Mouse (Mus musculus) right cerebral cortex, postnatal 14 days (tissue): Measurements from ENCODE around the gene Acer2.
"Not testable (repeated sequence)": the region's sequence is repeated elsewhere in the genome, so short reads cannot be mapped to it uniquely, and the experiment has no call there.

ENCODE experiments used
- DNase-seq: peaks from one replicate; pipeline ENCODE4 v3.0.0; 2022

The Acer2 gene

GRCm38 (mm10) chr4:86874146-86874847, at the start of gene Acer2:
Gene Acer2 (plus strand): TSS chr4:86874396.
- peak; percentile 76 for DNase-seq

GRCm38 (mm10) chr4:86825143-86825542, 49.1 kb upstream of the Acer2 start:
- DNase-seq, result no peak

DNA sequence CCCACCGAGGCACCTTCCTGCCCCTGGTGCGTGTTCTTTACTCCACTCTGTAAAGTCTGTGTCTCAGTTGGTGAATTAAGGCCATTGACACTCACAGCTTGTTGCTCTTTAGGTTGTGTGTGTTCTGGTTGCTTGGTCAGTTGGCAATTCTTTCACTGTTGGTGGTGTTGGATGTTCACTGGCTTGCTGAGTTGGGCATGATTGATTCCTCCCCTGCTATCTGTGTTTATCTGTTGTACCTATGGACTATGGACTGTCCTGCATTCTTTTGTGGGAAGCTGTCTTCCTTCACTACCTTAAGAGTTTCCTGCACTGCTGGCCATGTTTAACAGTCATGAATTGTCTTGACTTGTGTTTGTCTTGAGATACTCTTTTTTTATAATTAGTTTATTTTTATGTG, 42.3 kb upstream of the Acer2 start:
- no peak for DNase-seq

DNA sequence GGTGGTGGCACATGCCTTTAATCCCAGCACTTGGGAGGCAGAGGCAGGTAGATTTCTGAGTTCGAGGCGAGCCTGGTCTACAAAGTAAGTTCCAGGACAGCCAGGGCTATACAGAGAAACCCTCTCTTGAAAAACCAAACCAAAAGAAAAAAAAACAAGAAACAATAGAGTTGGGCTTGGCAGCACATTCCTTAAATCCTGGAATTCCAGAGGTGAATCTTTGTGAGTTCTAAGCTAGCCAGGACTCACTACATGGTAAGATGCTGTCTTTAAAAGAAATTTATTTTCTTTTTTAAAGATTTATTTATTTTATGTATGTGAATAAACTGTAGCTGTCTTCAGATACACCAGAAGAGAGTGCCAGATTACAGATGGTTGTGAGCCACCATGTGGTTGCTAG, 33.1 kb upstream of the Acer2 start:
- DNase-seq, result not testable (repeated sequence)

GRCm38 (mm10) chr4:86845384-86845783, 28.8 kb upstream of the Acer2 start:
- DNase-seq, result no peak

- no peak for DNase-seq
These were observed 26.9 kb upstream of the Acer2 start for GRCm38 (mm10) chr4:86847246-86847645.

DNA sequence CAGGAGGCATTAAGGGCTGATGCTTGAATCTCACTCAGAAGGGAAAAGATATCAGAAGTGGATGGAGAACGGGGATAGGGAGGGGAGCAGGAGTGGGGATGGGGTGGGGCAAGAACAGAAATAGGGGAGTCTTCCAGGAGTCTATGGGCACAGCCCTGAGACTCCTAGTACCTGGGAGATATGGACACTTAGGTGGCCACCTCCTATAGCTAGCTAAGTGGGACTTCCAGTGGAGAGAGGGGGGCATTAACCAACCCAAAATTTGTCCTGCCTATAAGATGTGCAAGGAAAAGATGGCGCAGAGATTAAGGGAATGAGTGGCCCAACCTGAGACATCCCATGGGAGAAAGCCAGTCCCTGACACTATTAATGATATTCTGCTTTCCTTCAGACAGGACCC, 22.9 kb upstream of the Acer2 start:
- DNase-seq, result no peak

DNA sequence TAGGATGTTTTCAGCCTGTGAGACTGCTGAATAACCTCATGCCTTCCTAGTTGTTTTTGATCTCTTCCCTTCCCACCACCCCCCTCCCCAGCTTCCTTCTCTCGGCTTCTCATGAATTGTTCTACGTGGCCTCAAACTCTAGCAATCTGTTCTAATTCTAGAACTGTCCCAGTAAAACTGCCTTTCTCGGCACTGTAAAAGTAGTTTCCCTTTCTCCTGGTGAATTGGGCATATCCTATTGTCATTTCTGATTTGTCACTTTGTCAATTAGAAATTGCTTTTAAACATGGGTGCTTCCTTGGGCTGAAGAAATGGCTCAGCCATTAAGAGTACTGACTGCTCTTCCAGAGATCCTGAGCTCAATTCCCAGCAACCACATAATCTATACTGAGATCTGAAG, 22.2 kb upstream of the Acer2 start:
- DNase-seq, result no peak

DNA sequence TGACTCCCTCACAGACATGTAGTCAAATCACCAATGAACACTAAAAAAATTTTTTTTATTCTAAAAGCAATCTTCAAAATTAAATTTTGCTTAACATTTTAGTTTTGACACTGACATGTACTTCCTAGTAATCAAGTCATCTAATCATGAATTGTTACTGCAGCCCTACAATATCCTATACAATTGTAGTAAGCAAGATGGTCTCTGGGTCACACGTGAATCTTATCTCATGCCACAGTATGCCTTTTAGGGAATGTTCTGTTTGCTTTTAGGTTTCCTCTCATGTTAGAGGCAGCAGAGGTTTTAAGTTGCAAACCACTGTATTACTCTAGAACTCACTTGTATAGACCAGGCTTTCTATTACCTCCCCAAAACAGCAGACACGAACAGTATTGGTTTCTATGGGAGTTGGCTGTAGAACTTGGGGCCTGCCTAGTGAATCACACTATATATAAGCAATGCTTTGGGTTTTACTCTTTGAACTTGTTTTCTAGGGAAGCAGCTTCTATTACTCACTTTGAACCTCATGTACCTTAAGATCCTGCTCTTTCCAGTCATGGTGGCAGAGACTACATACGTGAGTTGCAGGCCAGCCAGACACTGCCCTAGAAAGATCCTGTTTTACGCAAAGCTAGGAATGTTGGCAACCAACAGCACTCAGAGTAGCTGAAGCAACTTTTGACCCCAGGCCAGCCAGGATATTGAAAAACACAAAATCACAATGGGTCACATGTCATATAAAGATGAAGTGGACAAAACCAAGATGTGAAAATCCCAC, 21.2 kb upstream of the Acer2 start:
- DNase-seq, result no peak

DNA sequence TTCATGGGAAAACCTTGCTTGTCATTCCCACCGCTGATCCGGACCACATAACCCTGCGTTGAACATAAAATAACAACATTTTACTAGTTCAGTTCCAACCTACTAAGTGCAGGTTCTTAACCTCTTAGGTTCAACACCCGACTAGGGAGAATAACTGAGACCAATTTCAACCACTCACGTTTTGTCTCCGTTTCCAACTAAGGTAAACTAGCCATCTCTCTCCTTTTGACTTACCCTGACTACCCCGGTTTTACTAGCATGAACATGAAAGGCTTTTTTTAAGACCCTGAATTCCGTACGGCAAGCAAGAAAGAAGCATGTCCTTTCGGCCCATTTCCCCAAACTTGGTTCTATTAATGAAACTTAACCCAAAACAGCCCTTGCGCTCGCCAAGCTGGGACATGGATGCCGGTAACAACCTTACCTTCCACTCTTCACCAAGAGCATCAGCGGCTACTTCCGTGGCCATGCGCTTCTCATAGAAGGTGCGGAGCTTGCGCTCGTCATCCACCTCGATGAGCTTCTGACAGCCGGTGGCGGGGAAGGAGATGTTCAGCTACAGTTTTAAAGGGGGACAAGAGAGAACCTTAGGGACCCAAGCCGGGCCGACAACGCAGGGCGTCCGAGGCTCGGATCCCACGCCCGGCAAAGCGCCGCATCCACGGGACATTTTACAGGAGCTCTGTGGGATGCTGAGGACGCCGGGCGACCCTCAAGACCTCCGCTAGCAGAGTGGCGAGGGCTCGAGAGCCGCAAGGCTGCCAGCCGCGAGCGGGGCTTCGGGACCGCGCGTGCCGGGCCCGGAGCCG, 17.7 kb upstream of the Acer2 start:
- peak; percentile 36 for DNase-seq

DNA sequence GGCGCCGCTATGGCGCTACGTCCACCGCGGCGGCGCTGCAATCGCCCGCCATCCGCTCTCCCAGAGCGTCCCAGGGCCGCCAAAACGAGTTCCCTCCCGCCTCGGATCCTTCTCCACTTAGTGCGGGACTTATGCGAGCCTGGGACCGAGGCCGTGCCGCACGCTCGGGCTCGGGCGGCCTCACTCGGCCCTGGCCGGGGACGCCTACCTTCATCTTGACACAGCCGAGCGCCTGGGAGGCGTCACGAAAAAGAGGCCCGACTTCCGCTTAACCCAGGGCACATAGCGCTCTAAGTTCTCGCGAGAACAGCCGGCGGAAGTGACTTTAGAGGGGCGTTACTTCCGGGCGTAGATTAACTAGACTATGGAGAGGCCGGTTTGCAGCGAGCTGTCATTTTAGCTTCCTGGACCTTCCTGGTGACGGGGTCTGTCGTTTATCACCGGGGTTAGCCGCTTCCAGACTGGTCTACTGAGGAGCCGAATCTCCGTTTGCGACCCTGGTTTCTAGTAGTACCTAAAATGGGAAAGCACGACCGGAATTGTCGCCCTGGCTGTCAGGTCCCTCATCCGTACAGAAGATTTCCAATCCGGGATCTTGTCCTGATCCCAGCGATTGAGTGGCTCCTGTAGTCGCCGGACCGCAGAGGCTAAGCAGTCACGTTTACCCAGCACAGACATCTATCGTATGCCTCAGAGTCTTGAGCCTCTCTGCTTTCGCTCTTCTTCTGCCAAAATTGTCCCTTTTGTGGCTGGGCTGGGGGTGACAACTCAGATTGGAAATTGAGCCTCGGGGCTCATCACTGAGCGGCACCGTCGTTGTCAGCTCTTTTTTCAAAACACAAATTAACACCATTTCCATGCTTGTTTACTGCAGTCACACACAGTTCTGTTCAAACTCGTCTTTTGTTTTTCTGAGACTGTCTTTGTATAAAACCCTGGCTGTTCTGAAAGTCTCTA, 16.8 kb upstream of the Acer2 start, which contains the start of gene Rps6:
TSS of gene Rps6 (minus strand) at position 300 of the 957 bp plus-strand sequence.
- peak; percentile 94 for DNase-seq

DNA sequence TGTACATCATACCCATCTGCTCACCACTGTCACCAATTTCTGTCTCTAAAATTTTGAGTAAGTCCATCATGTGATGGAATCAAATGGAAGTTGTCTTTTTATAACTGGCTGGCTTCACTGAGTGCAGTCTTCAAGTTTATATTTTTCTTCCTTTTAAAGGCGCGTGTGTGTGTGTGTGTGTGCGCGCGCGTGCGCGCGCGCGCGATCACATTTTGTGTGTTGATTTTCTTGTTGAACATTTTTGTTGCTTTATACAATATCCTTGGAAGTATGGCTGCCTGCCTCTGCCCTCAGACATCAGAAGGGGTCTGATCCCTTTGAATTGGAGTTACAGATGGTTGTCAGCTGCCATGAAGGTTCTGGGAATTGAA, 16.1 kb upstream of the Acer2 start:
- DNase-seq, result no peak

GRCm38 (mm10) chr4:86864087-86864486, 10.1 kb upstream of the Acer2 start:
- no peak for DNase-seq

DNA sequence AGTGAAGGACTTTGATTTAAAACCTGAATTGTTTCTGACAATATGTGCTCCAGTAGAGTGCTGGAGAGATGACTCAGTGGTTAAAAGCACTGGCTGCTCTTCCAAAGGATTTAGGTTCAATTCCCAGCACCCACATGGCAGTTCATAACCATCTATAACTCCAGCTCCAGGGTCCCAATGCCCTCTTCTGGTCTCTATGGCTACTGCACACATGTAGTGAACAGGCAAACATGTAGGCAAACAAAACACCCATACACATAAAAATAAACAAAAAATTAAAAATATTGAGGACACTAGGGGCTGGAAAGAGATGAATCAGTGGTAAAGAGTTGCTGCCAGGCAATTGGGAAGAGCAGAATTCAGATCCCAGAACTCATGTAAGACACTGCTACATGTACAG, 2.2 kb upstream of the Acer2 start:
- no peak for DNase-seq

- DNase-seq, result no peak
These were observed 1.1 kb upstream of the Acer2 start for GRCm38 (mm10) chr4:86873072-86873471.

DNA sequence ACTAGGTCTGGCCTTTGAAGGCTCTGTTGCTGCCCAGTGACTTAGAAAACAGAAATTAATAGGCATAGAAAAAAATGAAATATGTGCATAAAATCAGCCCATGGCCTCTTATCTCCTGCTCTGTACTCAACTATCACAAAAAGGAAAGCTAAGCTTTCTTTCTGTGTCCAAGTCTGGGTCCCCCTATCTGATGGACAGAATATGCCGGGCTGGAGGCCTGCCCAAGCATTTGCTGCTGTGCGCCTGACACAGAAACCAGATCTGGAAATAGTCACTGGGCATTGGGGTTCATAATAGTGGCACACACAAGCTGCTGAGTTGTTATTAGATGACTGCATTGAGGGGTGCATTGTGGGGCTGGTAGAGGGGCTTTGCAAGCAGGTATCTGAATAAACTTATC, 5.3 kb downstream of the Acer2 start:
- DNase-seq, result no peak

DNA sequence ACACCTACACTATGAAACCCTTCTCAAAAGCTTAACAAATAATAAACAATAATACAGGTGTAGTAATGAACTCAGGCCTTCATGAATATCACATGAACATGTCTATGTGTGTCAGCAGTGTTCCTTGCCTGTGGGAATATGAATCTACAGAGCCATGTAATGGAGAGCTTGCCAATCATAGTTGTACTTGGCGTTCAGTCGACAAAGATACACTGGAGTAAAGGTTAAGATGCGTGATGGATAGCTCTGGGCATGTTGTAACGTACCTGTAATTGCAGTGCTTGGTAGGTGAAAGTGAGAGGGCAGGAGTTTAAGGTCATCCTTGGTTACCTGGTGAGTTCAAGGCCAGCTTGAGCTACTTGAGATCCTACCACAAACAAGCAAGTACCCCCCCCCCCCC, 7.0 kb downstream of the Acer2 start:
- no peak for DNase-seq

- DNase-seq, result no peak
These were observed 8.2 kb downstream of the Acer2 start for GRCm38 (mm10) chr4:86882413-86882812.

GRCm38 (mm10) chr4:86884945-86885344, 10.7 kb downstream of the Acer2 start:
- peak; percentile 10 for DNase-seq

GRCm38 (mm10) chr4:86885790-86886159, 11.6 kb downstream of the Acer2 start:
- DNase-seq, result no peak

- DNase-seq, result no peak
These were observed 12.1 kb downstream of the Acer2 start for GRCm38 (mm10) chr4:86886160-86886878.

DNA sequence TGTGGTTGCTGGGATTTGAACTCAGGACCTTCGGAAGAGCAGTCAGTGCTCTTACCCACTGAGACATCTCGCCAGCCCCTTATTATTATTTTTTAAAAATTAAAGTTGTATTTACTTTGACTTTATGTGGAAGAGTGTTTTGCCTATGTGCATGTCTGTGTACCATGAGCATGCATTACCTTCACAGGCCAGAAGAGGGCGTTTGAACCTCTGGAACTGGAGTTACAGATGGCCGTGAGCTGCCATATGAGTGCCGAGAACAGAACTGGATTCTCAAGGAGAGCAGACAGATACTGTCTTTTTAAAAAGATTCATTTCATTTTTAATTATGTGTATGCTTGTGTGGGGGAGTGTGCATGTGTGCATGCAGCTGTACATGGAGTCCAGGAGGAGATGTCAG, 13.7 kb downstream of the Acer2 start:
- no peak for DNase-seq
